Mouse (Mus musculus): Measurements from ENCODE around the gene Pdgfb.

Gene Pdgfb

DNA sequence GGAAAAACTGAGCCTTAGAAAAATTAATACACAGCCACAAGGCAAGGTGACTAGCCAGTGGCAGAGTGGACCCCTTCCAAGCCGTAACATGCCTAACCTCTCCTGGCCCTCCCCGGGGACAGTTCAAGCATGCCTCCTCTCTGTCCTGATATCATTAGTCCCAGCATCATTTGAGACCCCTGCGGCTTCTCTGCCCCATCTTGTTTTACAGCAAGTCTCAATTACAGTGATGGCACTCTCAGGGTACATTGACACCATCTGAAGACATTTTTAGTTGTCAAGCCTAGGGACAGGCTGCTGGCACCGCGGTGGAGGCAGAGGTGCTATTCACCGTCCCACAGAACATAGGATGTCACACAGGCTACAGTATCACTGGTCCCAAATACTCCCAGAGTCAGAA is 6.3 kb downstream of the Pdgfb start:
- no peak for DNase-seq

DNA sequence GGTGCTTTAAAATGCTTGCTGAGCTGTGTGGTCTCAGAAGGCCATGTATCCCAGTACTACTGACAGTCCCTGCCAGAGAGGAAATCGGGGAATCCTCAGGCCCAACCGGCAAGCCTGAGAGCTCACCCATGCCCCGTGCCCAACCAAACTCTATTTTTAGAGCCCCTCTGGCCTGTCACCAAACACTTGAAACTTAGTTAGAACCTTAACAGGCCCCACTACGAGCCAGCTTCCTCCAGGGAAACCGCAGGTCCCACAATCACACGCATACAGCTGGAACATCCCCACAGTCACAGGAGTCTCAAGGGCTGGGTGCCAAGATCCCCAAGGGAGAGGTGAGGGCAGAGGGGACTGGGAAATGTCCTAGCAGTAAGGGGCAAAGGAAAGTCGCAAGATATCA is 8.6 kb downstream of the Pdgfb start:
- no peak for DNase-seq

DNA sequence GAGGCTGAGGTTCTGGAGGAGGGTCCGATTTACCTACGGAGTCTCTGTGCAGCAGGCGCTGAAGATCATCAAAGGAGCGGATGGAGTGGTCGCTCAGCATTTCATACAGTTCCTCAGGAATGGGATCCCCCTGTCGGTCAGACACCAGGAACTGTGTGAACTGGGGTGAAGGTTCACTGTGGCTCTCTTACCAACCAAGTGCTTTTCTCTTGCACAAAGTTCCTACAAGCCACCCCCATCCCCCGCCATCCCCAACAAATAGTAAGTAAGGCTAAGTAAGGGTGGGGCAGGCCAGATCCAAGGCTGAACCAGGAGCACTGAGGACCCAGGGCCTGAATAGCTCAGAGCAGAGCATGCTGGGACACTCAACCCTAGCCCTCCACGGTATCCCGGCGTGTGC is 9.3 kb downstream of the Pdgfb start:
- no peak for DNase-seq

DNA sequence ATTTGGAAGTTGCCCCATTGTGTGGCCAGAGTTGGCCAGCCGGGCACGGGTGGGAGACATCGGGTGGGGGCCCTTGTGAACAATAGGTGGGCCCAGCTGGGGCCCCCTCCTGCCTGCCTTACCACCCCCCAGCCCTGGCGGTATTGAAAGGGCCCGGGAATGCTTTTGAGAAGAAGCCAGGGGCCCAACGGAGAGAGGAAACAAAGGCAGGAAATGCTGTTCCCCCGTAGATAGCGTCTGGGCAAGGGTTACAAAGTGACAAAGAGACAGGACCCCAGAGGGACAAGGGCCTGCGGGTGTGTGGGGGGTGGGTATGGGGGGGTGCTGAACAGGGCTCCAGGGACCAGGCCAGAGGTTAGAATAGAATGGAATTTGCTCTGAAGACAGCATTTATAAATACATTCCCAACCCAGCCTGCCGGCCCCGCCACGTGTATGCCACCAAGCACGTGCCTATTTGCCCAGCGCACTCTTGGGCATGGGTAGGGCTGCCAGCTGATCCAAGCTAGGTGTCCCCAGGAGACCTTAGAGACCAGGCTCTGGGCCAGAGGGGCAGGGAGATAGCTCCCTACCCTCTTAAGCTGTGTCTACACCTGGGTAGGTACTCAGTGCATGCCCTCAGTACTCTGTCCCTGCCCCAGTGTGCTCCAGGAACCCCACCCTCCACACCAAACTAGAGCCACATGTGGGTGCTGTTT is 10.0 kb downstream of the Pdgfb start:
- DNase-seq: no peak

DNA sequence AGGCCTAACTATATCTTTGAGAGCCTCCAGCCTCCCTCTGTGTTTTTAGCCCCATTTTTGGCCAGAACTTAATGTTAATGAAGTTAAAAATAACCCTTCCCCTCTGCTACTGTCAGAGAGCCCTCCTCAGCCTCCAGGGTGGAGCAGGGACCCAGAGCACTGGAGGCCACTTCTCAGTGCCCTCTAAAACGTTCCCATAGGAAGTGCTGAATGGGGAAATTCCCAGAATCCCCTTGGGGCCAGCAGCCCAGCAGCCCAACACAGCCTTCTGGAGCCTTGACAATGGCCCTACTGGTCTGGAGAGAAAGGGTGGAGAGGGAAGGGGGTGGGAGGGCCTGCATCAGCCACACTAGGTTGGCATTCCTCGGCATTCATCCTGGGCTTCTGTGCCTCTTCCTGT is 11.2 kb downstream of the Pdgfb start:
- DNase-seq: no peak

DNA sequence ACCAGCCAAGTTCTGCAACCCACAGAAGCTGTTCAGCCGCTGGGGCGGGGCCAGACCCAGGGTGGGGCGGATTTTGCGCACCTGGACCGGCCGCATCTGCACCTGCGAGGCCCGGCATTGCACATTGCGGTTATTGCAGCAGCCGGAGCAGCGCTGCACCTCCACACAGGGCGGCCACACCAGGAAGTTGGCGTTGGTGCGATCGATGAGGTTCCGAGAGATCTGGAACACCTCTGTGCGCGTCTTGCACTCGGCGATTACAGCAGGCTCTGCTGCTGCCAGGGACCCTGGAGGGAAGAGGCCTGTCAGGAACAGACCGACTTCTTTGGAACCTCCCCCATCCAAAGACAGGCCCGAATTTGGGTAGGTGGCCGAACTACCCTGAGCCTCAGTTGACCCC is 13.2 kb downstream of the Pdgfb start:
- no peak for DNase-seq

DNA sequence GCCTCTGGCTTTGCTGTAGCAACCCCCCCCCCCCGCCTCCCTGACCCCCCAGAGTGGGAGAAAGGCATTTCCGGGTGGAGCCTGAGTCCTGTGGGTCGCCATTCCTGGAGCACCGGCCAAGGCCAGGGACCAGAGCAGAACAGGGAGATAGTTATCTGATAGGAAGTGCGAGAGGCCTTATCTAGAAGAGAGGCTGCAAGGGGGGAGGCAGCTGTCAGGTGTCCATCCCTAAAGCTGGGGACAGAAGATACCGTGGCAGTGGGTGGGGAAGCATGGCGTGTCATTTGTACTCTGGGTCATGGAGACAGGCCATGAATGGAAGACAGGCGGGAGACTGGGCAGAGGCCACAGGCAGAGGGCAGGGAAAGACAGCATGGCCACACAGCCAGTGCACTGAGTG is 14.1 kb downstream of the Pdgfb start:
- no peak for DNase-seq

DNA sequence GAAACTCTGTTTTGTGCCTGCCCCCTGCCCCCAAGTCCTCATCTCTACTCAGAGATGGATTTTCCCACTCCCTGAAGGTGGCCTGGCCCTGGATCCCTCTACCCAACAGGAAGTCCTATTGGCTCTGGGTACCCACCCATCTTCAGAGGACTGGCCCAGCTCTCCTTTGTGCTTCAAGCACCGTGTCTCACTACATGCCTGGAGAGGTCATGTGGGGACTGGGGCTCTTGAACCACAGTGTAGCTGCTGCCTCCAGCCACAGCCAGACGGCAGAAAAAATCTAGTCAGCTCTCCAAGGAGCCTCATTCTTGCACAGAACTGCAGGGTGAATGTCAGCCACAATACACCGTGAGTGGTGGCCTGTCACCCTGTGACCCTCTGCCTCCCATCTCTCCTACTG is 16.8 kb downstream of the Pdgfb start:
- no peak for DNase-seq

DNA sequence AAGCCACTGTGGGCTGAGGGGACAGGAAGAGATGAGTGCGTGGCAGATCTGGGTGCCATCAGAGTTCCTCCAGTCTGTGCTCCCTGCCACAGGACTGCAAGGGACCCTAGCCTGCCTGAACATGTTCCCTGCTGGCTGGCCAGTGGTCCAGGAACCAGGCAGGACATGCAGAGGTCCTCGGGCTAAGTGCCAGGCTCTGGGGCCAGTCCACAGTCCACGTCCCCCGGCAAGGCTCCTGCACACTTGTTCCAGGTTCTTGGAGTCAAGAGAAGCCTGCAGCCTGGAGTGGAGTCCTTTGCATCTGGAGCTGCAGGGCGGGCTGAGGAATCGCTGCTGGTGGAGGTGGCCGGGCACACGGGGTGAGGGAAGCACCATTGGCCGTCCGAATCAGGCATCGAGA is 18.0 kb downstream of the Pdgfb start:
- DNase-seq: no peak

DNA sequence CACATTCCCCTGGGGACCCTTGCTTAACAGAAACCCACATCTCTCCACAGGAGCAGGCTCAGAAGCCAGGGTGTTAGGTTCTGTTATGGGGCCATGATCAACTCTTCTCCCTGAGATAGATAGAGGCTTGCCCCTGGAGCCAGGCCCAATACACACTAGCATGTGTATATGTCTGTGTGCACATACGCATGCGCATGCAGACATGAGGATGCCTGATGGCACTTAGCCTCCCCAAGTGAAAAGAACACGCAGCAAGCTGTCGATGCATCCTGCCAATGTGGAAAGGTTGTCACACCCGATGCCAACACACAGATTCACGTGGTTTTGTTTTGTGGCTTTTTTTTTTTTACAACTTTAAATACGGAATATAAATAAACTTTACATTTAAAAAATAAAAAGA is 19.2 kb downstream of the Pdgfb start:
- DNase-seq: no peak

DNA sequence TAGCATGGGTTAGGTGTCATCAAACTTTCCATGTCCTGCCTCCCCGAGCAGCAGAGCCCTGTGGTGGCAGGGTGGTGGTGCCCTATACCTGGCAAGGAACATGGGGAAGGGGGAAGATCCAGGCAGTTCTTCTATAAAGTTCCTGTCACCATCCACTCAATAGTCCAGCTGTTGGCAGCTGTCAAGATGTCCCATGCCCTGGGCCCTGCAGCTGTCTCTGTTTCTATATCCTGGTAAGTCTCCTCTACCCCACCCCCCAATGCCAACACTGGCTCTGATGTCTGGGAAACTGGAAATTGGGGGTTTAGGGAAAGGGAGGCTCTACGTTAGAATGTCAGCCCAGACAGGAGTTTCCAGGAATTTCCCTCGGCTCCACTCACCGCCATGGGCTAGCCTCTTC is 20.2 kb downstream of the Pdgfb start:
- no peak for DNase-seq

DNA sequence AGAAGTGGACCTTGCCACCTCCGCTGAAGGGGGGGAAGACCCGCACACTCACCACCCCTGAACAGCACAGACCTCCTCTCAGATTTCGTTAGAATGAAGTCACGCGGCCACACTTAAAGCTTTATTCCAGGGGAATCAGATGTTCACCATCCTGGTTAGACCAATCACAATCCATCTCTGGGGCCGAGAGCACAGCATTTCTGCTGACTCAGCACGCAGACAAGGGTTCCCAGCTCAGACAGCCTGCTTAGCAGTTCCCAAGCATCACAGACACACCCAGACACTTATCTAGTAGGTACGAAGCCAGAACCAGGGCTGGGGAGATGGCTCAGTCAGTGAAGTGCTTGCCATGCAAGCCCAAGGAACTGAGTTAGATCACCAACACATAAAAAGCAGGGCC is 28.6 kb downstream of the Pdgfb start:
- DNase-seq: no peak

DNA sequence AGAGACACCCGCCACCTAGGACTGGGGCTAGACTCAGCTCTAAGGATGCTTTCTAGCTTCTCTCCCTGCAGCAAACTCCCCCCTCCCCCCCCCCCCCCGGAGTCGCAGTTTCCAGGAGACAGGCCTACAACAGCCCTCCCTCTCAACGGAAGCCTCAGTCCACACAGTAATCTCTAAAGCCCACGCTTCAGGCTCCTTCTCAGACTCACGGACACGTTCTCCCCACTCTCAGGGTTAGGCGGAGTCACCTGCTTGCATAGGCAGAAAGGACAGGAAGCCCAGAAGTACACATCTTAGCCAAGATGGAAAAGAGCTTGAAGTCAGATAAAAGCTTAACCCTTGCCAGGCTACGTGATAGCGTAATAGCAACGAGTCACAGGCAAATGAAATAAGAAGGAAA is 29.3 kb downstream of the Pdgfb start:
- DNase-seq: no peak

DNA sequence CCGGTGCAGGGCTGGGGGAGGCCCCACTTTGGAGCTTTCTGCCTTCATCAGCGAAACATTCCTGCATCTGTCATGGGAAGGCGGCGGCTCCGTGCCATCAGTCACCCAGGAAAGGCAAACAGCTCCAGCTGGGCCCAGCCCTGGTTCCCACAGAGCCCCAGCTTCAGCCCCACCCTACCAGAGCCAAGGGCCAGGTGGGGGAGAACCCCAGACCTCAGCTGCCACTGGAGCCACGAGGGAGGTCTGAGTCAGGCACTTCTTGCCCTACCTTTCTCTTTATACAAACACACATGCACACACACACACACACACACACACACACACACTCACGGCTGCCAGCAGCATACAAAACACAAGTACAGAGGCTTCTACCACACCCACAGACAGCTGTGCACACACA is 30.6 kb downstream of the Pdgfb start:
- no peak for DNase-seq

DNA sequence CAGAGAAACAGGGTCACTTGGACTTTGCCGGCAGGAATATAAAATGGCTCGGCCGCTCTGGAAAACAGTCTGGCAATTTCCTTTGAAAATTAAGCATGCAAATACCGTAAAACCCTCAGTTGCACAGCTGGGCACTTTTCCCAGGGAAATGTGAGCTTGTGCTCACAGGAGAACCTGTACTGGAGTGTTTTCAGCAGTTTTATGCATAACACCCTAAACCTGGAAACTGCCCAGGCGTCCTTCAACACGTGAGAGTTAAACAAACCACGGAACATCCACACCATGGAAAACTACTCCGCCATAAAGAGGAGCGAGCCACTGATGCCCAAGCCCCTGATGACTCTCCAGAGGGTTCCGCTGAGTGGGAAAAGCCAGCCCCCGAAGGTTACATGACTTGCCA is 34.1 kb downstream of the Pdgfb start:
- no peak for DNase-seq

DNA sequence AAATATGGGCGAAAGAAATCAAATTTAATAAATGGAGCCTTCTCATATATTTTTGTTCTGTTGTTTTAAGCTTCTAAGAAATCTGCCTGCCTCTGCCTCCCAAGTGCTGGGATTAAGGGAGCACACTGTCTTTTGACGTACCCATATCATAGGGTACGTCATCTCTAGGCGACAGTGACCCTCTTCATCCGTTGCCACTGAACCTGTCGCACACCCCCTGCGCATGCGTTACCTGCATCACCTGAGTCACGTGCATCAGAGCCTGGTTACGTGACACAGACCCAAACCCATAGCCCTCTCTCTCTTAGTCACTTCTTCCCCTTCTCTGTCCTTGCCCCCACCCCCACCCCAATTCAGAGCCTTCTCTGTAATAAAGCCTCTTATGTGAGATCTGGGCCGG is 42.6 kb downstream of the Pdgfb start:
- DNase-seq: no peak

DNA sequence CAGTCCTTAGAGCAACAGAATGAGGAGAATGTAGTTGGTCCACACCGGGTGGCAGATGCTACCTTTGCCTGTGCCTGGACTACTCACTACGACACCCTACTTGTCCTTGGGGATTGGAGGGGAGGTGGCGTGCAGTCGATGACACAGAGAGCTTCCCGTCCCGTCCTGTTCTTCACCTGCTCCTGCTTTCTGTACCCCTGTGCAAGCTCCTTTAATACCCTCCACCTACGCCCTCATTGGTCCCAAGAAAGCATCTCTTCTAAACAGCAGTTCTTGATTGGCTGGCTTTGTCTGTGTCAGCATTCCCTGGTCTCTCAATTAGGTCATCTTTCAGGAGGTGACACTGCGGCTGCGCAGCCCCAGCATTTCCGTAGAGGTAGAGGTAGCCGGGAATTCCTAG is 43.8 kb downstream of the Pdgfb start, which contains the start of gene Cbx7:
Gene Cbx7 (minus strand): TSS at position 180 of the 400 bp plus-strand sequence.
- DNase-seq: no peak

DNA sequence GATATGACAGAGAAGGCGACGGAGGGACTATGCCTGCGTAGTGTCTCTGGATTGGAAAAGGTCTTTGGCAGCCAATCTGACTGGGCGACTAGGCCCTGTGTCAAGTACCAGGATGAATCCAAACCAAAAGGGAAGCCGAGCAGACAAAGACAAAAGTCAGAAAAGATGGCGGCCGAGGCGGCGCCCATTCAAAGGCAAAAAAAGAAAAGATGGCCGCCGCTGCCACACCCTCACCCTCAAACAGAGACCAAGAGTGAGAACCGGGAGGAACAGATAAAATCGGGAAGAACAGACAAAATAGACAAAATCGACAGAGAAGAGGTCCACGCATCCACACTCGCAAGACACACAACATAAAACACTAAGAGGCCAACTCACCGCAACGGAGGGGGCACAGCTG is 44.3 kb downstream of the Pdgfb start:
- no peak for DNase-seq

DNA sequence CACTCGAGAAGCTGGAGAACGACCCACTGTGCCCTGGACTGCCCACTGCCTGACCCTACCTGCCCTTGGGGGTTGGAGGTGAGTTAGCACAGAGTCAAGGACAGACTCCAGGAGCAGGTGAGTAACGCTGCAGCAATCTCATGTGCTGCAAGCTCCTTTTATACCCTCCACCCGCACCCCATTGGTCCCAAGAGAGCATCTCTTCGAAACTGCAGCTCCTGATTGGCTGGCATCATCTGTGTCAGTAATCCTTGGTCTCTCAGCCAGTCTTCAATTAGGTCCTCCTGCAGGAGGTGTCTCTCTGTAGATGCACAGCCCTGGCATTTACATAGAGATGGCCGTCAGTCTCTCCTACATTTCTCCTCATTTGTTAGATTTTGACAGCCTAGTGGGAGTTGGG is 47.4 kb downstream of the Pdgfb start:
- no peak for DNase-seq

DNA sequence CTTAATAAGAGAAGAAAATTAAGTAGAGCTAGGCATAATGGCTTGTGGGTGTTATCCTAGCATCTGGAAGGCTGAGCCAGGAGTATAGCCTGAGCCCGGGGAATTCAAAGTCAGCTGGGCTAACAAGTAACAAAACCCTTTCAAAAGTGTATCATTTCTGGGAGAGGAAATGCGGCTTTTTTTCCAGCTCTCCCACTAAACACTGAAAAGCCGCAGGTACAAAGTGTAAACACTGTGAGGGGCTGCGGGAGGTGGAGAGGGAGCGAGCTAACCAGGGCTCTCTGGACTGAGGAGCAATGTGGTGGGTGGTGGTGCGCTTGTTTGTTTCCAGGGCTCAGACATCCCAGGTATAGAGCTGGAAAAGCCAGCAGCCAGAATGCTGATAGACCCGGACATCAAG is 50.4 kb downstream of the Pdgfb start:
- DNase-seq: no peak

DNA sequence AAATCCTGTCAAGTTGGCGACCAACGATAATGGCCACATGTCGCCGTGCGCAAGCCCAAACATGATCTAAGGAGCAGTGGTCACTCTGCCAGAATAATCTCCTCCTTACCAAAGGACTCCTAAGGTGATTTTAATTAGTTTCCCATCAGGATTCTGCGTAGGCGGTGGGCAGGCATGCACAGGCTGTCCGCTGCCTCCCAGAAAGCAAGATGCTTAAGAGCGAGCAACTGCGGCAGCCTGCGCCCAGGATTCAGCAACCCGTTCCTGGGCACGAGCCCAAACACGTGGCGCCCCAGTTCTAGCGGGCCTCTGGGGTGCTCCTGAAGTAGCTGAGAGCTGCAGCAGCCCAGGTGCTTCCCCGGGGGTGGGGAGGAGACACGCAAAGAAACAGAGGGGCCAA is 52.1 kb downstream of the Pdgfb start:
- peak; percentile 72 to 77 for DNase-seq

DNA sequence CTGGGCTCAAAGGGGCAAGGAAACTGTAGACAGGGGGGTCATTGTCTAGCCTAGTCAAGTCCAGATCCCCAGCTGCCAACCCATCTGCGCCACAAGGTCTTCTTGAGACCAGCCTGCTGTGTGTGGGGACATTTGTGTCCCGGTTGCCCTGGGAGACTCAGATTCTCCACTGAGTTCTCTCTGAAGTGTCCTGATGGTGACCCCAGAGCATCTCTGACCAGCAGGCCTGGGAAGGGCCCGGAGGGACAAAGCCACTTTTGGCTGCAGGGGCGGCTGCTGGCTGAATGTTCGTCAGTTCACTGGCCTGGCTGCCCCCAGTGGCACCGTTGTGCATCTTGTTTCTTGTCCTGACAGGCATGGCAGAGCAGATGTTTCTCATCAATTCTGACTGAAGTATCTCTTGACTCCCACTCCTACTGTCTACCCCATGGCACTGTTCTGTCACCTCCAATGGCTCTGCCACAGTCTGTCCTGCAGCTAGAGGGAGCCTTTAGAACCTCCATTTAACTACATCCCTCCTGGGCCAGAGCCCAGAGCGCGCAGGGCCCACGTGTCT is 53.3 kb downstream of the Pdgfb start:
- DNase-seq: no peak

DNA sequence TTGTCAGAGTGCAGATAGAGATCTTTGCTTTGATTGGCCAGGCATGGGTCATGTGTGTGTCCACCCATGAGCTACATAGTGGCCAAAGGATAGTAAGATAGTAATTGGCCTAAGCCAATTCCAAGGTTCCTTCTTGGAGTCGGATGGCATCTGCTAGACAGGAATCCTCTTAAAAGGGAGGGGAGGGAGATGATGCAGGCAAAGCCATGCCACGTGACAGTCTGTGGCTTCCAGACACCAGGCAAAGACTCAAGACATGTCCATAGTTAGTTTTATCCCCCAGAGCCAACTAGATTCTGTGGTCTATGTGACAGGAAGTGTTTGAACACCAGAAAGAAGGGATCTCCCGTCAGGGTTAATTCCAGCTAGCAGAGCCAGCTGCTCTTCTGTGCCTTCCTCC is 56.4 kb downstream of the Pdgfb start:
- DNase-seq: no peak

DNA sequence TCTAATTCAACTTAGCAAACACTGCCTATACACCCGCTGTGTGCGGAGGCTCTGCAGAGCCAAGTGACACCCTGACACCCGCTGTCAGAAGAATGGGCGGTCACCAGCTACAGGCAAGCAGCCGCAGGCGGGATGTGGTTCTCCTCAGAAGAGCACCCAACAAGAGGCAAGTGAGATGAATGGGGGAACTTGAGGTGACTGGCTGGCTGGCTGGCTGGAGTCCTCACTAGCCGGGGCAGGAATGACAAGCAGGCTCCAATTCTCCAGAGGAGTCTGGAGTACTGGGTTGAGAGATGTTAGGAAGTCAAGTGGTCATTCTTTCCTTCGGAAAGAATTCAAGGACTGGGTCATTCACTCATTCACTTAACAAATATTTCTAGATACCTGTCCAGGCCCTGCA is 58.2 kb downstream of the Pdgfb start:
- no peak for DNase-seq

DNA sequence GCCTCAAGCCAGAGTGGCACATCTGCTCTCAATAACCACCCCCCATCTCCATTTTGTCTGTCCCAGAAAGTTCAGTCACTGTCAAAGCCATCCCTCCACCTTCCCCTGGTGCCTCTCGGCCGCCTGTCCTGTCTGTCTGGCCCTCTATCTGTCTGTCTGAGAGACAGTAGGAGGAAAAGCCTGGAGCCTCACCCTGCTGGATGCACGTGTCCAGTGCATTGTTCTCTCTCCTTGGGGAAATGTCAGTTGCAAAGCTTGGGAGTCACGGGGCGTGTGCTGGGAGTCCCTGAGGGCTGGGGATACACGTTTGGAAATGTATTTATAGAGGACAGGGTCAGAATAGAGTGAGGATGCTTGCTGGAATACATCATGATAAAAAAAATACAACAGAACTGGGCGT is 61.3 kb downstream of the Pdgfb start:
- no peak for DNase-seq
